Mouse (Mus musculus) thymus, postnatal 25 days (tissue): ENCODE results near the gene Rgs10.

Experiments used
- DNase-seq: peaks from one replicate; pipeline ENCODE4 v3.0.0; 2022

Gene Rgs10

GRCm38 (mm10) chr7:128417930-128418779 is at the start of gene Rgs10:
Gene Rgs10 (minus strand): TSS chr7:128418758.
- peak; percentile 80 for DNase-seq

- no peak for DNase-seq
These were observed 43.8 kb upstream of the Rgs10 start for GRCm38 (mm10) chr7:128462406-128462805.

- peak; percentile 95 for DNase-seq
These were observed 43.0 kb upstream of the Rgs10 start, which contains the start of gene Tial1 for GRCm38 (mm10) chr7:128461285-128462215. Gene Tial1 (minus strand): TSS chr7:128461717.

- peak; percentile 59 for DNase-seq
These were observed 42.3 kb upstream of the Rgs10 start for GRCm38 (mm10) chr7:128460865-128461228.

GRCm38 (mm10) chr7:128460131-128460864 is 41.7 kb upstream of the Rgs10 start:
- DNase-seq = peak; percentile 66

- no peak for DNase-seq
These were observed 41.2 kb upstream of the Rgs10 start for GRCm38 (mm10) chr7:128459791-128460130.

- no peak for DNase-seq
These were observed 39.5 kb upstream of the Rgs10 start for GRCm38 (mm10) chr7:128458011-128458410.

GRCm38 (mm10) chr7:128452731-128453130 is 34.2 kb upstream of the Rgs10 start:
- DNase-seq = no peak

- no peak for DNase-seq
These were observed 22.0 kb upstream of the Rgs10 start for GRCm38 (mm10) chr7:128440584-128440983.

- DNase-seq = no peak
These were observed 20.7 kb upstream of the Rgs10 start for GRCm38 (mm10) chr7:128439251-128439650.

- DNase-seq = no peak
These were observed 19.6 kb upstream of the Rgs10 start for GRCm38 (mm10) chr7:128438131-128438530.

GRCm38 (mm10) chr7:128433213-128433612 is 14.7 kb upstream of the Rgs10 start:
- peak; percentile 36 for DNase-seq

GRCm38 (mm10) chr7:128432574-128432973 is 14.0 kb upstream of the Rgs10 start:
- DNase-seq = no peak

- no peak for DNase-seq
These were observed 3.9 kb upstream of the Rgs10 start for GRCm38 (mm10) chr7:128422491-128422890.

GRCm38 (mm10) chr7:128421701-128422100 is 3.1 kb upstream of the Rgs10 start:
- DNase-seq = no peak

- no peak for DNase-seq
These were observed 1.1 kb upstream of the Rgs10 start for GRCm38 (mm10) chr7:128419690-128420089.

- peak; percentile 46 for DNase-seq
These were observed 1.2 kb downstream of the Rgs10 start for GRCm38 (mm10) chr7:128417226-128417929.

- DNase-seq = no peak
These were observed 1.9 kb downstream of the Rgs10 start for GRCm38 (mm10) chr7:128416664-128417063.

GRCm38 (mm10) chr7:128414433-128414832 is 4.1 kb downstream of the Rgs10 start:
- no peak for DNase-seq

GRCm38 (mm10) chr7:128412071-128412833 is 6.3 kb downstream of the Rgs10 start:
- DNase-seq = no peak

- DNase-seq = no peak
These were observed 7.7 kb downstream of the Rgs10 start for GRCm38 (mm10) chr7:128410708-128411413.
